Mouse (Mus musculus) MEL-GATA-1-ER (cell line): ENCODE results near the gene Fut8.

Source experiments
- DNase-seq: peaks from one replicate; pipeline ENCODE4 v3.0.0-alpha.2; 2012; ENCODE audit warnings: low read depth; ENCODE audit errors: extremely low read depth

Fut8 gene

GRCm38 (mm10) chr12:77303367-77303766 is 65.4 kb downstream of the Fut8 start:
- DNase-seq = no peak

GRCm38 (mm10) chr12:77305502-77305901 is 67.6 kb downstream of the Fut8 start:
- DNase-seq = no peak

- no peak for DNase-seq
Measured at GRCm38 (mm10) chr12:77306759-77307314, 68.9 kb downstream of the Fut8 start.

GRCm38 (mm10) chr12:77309507-77309906 is 71.6 kb downstream of the Fut8 start:
- DNase-seq = peak; percentile 26

- DNase-seq = no peak
Measured at GRCm38 (mm10) chr12:77313502-77313901, 75.6 kb downstream of the Fut8 start.

- DNase-seq = peak; percentile 41
Measured at GRCm38 (mm10) chr12:77324142-77324541, 86.2 kb downstream of the Fut8 start.

GRCm38 (mm10) chr12:77346521-77346920 is 108.6 kb downstream of the Fut8 start:
- DNase-seq = no peak

- no peak for DNase-seq
Measured at GRCm38 (mm10) chr12:77349543-77349942, 111.6 kb downstream of the Fut8 start.

- DNase-seq = no peak
Measured at GRCm38 (mm10) chr12:77415720-77416119, 177.8 kb downstream of the Fut8 start.

GRCm38 (mm10) chr12:77421667-77422393 is 183.9 kb downstream of the Fut8 start:
- DNase-seq = no peak

- no peak for DNase-seq
Measured at GRCm38 (mm10) chr12:77426093-77426492, 188.2 kb downstream of the Fut8 start.

- DNase-seq = no peak
Measured at GRCm38 (mm10) chr12:77428165-77428564, 190.2 kb downstream of the Fut8 start.

- peak; percentile 15 for DNase-seq
Measured at GRCm38 (mm10) chr12:77429381-77429780, 191.5 kb downstream of the Fut8 start.

- no peak for DNase-seq
Measured at GRCm38 (mm10) chr12:77436733-77437132, 198.8 kb downstream of the Fut8 start.

- DNase-seq = no peak
Measured at GRCm38 (mm10) chr12:77450816-77451215, 212.9 kb downstream of the Fut8 start.

GRCm38 (mm10) chr12:77466178-77466577 is 228.3 kb downstream of the Fut8 start:
- no peak for DNase-seq

GRCm38 (mm10) chr12:77479931-77480330 is 242.0 kb downstream of the Fut8 start:
- DNase-seq = no peak

GRCm38 (mm10) chr12:77481153-77481552 is 243.2 kb downstream of the Fut8 start:
- no peak for DNase-seq

- no peak for DNase-seq
Measured at GRCm38 (mm10) chr12:77481799-77482198, 243.9 kb downstream of the Fut8 start.

- no peak for DNase-seq
Measured at GRCm38 (mm10) chr12:77483180-77483855, 245.4 kb downstream of the Fut8 start.

- DNase-seq = no peak
Measured at GRCm38 (mm10) chr12:77484761-77485160, 246.8 kb downstream of the Fut8 start.

- DNase-seq = no peak
Measured at GRCm38 (mm10) chr12:77491478-77491877, 253.6 kb downstream of the Fut8 start.

GRCm38 (mm10) chr12:77495781-77496180 is 257.9 kb downstream of the Fut8 start:
- DNase-seq = no peak
